Mouse (Mus musculus) lung, postnatal 0 days (tissue): ENCODE measurements around the gene Mrgpre.

Experiments used
- CTCF ChIP-seq: IDR thresholded peaks from 2 replicates; pipeline ENCODE4 v1.5.1; 2016; ENCODE audit warnings: antibody characterized with exemption, mild to moderate bottlenecking
- EP300 ChIP-seq: IDR thresholded peaks from 2 replicates; pipeline ENCODE4 v1.6.1; 2016; ENCODE audit warnings: antibody characterized with exemption, mild to moderate bottlenecking, control low read depth

- TF ChIP-seq EP300 (no peak), CTCF (no peak)
Observed at GRCm38 (mm10) chr7:143832611-143833010, 48.3 kb upstream of the Mrgpre start.
